Mouse (Mus musculus) ES-E14 (cell line): ENCODE measurements around the gene Tubgcp2.

ENCODE experiments used
- CHD2 ChIP-seq: IDR thresholded peaks from 2 replicates; pipeline ENCODE4 v1.6.1; 2014; ENCODE audit warnings: mild to moderate bottlenecking, low read depth, low read length, inconsistent platforms
- HCFC1 ChIP-seq: IDR thresholded peaks from 2 replicates; pipeline ENCODE4 v1.6.1; 2012; ENCODE audit warnings: low read length, inconsistent platforms, borderline replicate concordance; ENCODE audit not compliant: insufficient read depth
- ZC3H11A ChIP-seq: IDR thresholded peaks from 2 replicates; pipeline ENCODE4 v1.6.1; 2012; ENCODE audit warnings: low read depth, mild to moderate bottlenecking, inconsistent platforms, low read length, borderline replicate concordance
- ZNF384 ChIP-seq: IDR thresholded peaks from 2 replicates; pipeline ENCODE4 v1.6.1; 2012; ENCODE audit warnings: low read depth, low read length, inconsistent platforms

DNA sequence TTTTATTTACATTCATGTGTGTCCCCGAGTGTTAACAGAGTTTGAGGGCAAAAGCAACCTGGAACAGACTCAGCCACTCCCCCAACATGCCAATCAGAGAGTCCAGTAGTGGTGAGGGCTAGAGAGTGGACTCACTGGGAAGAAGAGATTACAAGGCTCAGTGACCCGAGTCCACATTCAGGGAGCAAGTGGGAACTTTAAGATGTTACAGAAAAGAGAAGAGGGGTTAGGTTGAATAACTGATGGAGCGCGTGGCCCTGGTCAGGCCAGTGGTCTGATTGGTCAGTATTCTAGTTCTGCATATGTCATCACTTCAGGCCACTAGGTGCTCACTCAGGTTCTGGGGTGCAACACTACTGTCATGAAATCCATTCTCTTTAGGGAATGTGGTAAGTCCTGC is 69.3 kb downstream of the Tubgcp2 start:
- TF ChIP-seq HCFC1 (no peak), ZNF384 (no peak), CHD2 (no peak), ZC3H11A (no peak)
